Mouse (Mus musculus) Patski (cell line): ENCODE results near the gene Prlr. TPM values are rescaled to one million over a fixed set of nuclear protein-coding genes. Genes with fewer than 3 reads are reported as not detected.

ENCODE experiments used
- ATAC-seq: fragments of 100-300 bp; one replicate; pipeline ENCODE4 v1.8.0; 2021
- CTCF ChIA-PET: fragments of 350-600 bp; sonication (Branson Sonifier 250); formaldehyde crosslinking; loops from one replicate; lab custom pipeline; 2022; ENCODE audit warnings: inconsistent platforms; lab: Charles Lee
- POLR2A ChIA-PET: fragments of 350-600 bp; sonication (Branson Sonifier 250); formaldehyde crosslinking; loops from one replicate; lab custom pipeline; 2022; ENCODE audit warnings: antibody characterized with exemption, inconsistent platforms; lab: Charles Lee
- DNase-seq: peaks from one replicate; pipeline ENCODE4 v3.0.0-alpha.2; 2011; ENCODE audit warnings: low read depth, low spot score
- H3K27me3 ChIP-seq: fragments of 371-371 bp; one replicate; pipeline ENCODE4 v1.5.1; 2021
- CTCF ChIP-seq: fragments of 100-300 bp; IDR thresholded peaks from one replicate; pipeline ENCODE4 v1.5.1; 2021
- in situ Hi-C: fragments of 300-500 bp; cut with MboI; formaldehyde crosslinking; loops from 3 replicates; pipeline ENCODE4 v1.11.1; 2018; ENCODE audit warnings: low pct_unique_long_range_greater_than_20kb, mixed read lengths
- polyA plus RNA-seq: library from polyadenylated mRNA; unstranded; gene quantifications from one replicate; pipeline ENCODE4 v1.2.3, GENCODE M21; 2021

Gene Prlr
- polyA plus RNA-seq, 1 experiment from 2014 or later = not detected

DNA sequence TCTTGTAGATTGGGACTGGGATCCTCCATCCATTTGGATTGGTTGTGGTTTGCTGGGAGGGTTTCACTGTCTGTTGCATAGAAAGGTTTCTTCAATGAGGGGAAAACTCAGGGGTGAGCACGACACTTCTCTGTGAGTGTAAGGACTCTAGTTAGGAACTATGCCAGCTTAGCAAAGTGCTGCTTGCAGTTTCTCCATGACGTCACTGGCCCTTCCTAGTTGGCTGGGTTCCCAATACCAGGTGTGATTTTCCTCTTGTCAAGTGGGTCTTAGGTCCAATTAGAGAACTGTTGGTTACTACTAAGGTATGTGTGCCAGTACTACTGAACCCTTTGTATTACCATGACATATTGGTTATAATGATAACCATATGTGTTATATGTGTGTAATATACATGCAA lies 51.6 kb downstream of the Prlr start:
- POLR2A ChIA-PET = no interaction called here

GRCm38 (mm10) chr15:10235977-10236376 lies 58.9 kb downstream of the Prlr start:
- ATAC-seq (no peak), DNase-seq (no peak)
- in situ Hi-C loops = no loop called here
- ChIA-PET POLR2A (interaction anchor here (1.2 kb wide), 1 partner anchor 32 kb away, joined by 3 read pairs; no protein-coding TSS in a partner anchor), CTCF (interaction anchor here (1.0 kb wide), 1 partner anchor 12 kb away, joined by 3 read pairs; no protein-coding TSS in a partner anchor)
- no peak for TF ChIP-seq CTCF
- H3K27me3 ChIP-seq = peaks cover 3% of the 10 kb centered on the region

More for the DNA sequence above, 51.6 kb downstream of the Prlr start:
- in situ Hi-C loops = no loop called here
- ATAC-seq (no peak), DNase-seq (no peak)
- no peak for TF ChIP-seq CTCF
- peaks cover 3% of the 10 kb centered on the region for H3K27me3 ChIP-seq
- CTCF ChIA-PET = no interaction called here

GRCm38 (mm10) chr15:10236812-10237211 lies 59.8 kb downstream of the Prlr start:
- in situ Hi-C loops = no loop called here
- no peak for ATAC-seq
- DNase-seq = no peak
- no peak for TF ChIP-seq CTCF
- H3K27me3 ChIP-seq = no peaks in the 10 kb centered on the region
- CTCF ChIA-PET = interaction anchor here (1.0 kb wide), 1 partner anchor 12 kb away, joined by 3 read pairs; no protein-coding TSS in a partner anchor
- POLR2A ChIA-PET = no interaction called here

GRCm38 (mm10) chr15:10238454-10238853 lies 61.4 kb downstream of the Prlr start:
- no peak for TF ChIP-seq CTCF
- DNase-seq (no peak), ATAC-seq (no peak)
- CTCF ChIA-PET = no interaction called here
- in situ Hi-C loops = no loop called here
- POLR2A ChIA-PET = no interaction called here
- H3K27me3 ChIP-seq = no peaks in the 10 kb centered on the region

DNA sequence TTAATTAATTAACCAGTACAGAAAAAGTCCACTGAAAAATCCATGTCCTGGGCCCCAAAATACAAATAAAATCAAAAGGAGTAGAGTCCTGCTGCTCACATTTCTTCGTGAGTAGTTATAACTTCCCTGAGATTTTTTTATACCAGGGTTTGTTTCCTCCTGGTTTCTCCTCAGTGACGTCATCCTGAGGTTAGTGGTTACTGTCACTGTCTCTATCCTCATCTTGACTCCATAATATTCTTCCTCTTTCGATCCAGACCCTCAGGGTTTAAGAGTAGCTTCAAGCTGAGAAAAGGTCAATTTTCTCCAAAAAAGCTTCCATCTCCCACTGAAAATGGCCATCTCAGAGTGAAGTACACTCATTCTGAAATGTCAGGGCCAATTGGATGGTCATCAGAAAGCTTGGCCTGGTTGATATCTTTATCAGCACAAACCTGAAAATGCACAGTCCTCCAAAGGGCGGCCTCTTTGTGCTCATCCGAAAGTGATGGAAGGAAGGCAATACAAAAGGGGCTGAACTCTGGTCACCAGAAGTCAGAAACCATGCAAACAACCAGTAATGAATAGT lies 63.3 kb downstream of the Prlr start:
- ATAC-seq (no peak), DNase-seq (no peak)
- in situ Hi-C loops = no loop called here
- POLR2A ChIA-PET = no interaction called here
- TF ChIP-seq CTCF = no peak
- peaks cover 6% of the 10 kb centered on the region for H3K27me3 ChIP-seq
- CTCF ChIA-PET = no interaction called here

DNA sequence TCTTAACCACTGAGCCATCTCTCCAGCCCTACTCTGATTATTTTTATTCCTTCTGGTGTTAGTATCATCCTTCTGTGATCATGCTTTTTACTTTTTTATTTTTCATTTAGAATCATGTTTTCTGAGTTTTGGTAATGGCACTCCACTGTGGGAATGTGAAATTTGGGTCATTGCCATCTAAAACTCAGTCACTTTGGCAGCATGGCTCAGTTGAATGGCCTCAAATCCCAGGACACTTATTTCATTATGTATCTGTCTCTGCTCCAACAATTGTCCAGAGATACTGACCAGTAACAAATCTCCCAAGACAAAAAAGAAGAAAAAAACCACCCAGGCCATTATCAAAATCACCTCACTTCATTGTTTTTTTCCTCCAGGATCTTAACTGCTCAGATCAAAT lies 65.2 kb downstream of the Prlr start:
- in situ Hi-C loops = no loop called here
- ChIA-PET POLR2A (no interaction called here), CTCF (no interaction called here)
- DNase-seq (no peak), ATAC-seq (no peak)
- H3K27me3 ChIP-seq = peaks cover 12% of the 10 kb centered on the region
- TF ChIP-seq CTCF = no peak

GRCm38 (mm10) chr15:10249285-10249684 lies 72.2 kb downstream of the Prlr start:
- peaks cover 17% of the 10 kb centered on the region for H3K27me3 ChIP-seq
- DNase-seq (no peak), ATAC-seq (no peak)
- in situ Hi-C loops = no loop called here
- ChIA-PET POLR2A (no interaction called here), CTCF (no interaction called here)
- no peak for TF ChIP-seq CTCF

- CTCF ChIA-PET = no interaction called here
- POLR2A ChIA-PET = no interaction called here
- DNase-seq (no peak), ATAC-seq (no peak)
- TF ChIP-seq CTCF = no peak
- peaks cover 7% of the 10 kb centered on the region for H3K27me3 ChIP-seq
- in situ Hi-C loops = no loop called here
Observed at GRCm38 (mm10) chr15:10250784-10251183, 73.7 kb downstream of the Prlr start.

DNA sequence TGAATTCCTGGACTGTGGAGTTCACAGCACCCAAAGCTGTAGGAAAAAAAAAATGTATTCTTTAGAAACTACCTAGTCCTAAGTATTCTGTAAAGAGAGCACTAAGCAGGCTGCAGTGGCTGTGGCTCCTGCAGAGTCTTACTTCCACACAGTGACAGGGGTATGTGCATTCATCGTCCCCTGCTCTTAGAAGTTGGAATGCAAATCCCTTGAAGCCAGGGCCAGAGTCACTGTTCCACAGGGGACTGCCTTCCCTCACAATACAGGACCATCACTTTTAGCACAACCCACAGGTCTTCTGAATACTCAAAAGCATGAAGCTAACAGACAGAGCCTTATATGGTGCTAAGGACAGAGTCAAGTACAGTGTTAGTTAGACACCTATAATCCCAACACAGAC lies 75.5 kb downstream of the Prlr start:
- ChIA-PET CTCF (no interaction called here), POLR2A (no interaction called here)
- H3K27me3 ChIP-seq = peaks cover 5% of the 10 kb centered on the region
- no peak for TF ChIP-seq CTCF
- DNase-seq (no peak), ATAC-seq (no peak)
- in situ Hi-C loops = no loop called here

GRCm38 (mm10) chr15:10262219-10262618 lies 85.2 kb downstream of the Prlr start:
- no peak for ATAC-seq
- ChIA-PET POLR2A (no interaction called here), CTCF (no interaction called here)
- in situ Hi-C loops = no loop called here
- no peak for TF ChIP-seq CTCF
- no peak for DNase-seq
- H3K27me3 ChIP-seq = peaks cover 12% of the 10 kb centered on the region

DNA sequence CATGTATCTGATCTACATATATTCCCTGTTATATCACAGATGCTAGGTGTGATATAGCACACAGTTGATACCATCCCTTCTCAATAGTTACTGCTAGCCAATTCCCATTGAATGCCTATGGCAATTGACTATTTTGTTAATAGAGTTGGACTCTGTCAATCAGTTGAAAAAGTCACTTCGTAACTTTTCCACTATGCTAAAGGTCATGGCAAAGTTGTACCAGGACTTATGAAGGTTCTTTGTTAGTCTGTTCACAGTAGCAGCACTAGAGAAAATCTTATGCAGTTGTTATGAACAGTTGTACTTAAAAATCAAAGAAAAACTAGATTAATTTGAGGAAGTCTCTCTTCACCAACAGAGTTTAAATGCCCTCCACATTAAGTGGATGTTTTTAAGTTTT lies 85.6 kb downstream of the Prlr start:
- no peak for ATAC-seq
- in situ Hi-C loops = no loop called here
- no peak for DNase-seq
- ChIA-PET CTCF (no interaction called here), POLR2A (no interaction called here)
- peaks cover 14% of the 10 kb centered on the region for H3K27me3 ChIP-seq
- TF ChIP-seq CTCF = no peak

GRCm38 (mm10) chr15:10263420-10263819 lies 86.4 kb downstream of the Prlr start:
- TF ChIP-seq CTCF = no peak
- POLR2A ChIA-PET = no interaction called here
- CTCF ChIA-PET = no interaction called here
- ATAC-seq = no peak
- H3K27me3 ChIP-seq = peaks cover 18% of the 10 kb centered on the region
- in situ Hi-C loops = no loop called here
- DNase-seq = no peak
